ENCODE assay signal across 8 mouse cellular contexts in genomic region chr4:149698197-149698821, GRCm38 (mm10). TPM values are rescaled to one million over a fixed set of nuclear protein-coding genes. Genes with fewer than 3 reads are reported as not detected.
A peak's percentile ranks its signal among the peaks of the same experiment; 100 is the strongest.
DNase-seq lines count a peak whose midpoint lies in the region; ATAC-seq and TF ChIP-seq lines count a peak whose summit lies in the region.

No protein-coding gene starts in this region.

- peaks cover 18% of the 10 kb centered on the region; the same call in 1 of the 2 replicates for H3K27me3 ChIP-seq in hindbrain, embryonic 15.5 days
- peaks cover 9% of the 10 kb centered on the region; the same call in 1 of the 2 replicates for H3K27me3 ChIP-seq in limb, embryonic 14.5 days (ENCODE audit: control insufficient read depth, insufficient read depth, low read length)
- peaks cover 46% of the 10 kb centered on the region for H3K27me3 ChIP-seq in midbrain, embryonic 13.5 days

- peaks cover 10% of the 10 kb centered on the region for H3K4me1 ChIP-seq in hindbrain, embryonic 15.5 days (replicated peaks)
- H3K4me1 ChIP-seq in limb, embryonic 14.5 days (ENCODE audit: control insufficient read depth, insufficient read depth, low read length) = peaks cover 8% of the 10 kb centered on the region
- peaks cover 17% of the 10 kb centered on the region for H3K4me1 ChIP-seq in midbrain, embryonic 13.5 days (replicated peaks)

- peak; percentile 46 for DNase-seq in cerebellum, adult 11-12 months
- DNase-seq in cerebellum, adult 9-10 months = no peak
- DNase-seq in cerebellum, adult 9-11 months = peak; percentile 48
- DNase-seq in gastrocnemius, adult 2 months = peak; percentile 81
- no peak for DNase-seq in limb, embryonic 14.5 days (ENCODE audit: low spot score)
- DNase-seq in spleen, postnatal 10 days (ENCODE audit: low spot score in 2 of 2) = peak; percentile 61 to 72

- 1% methylated on average over 35 of the region's 35 CpGs for WGBS in hindbrain, embryonic 15.5 days
- WGBS in limb, embryonic 14.5 days = 1% methylated on average over 35 of the region's 35 CpGs
- WGBS in midbrain, embryonic 13.5 days = under 1% methylated on average over 35 of the region's 35 CpGs

- H3K36me3 ChIP-seq in hindbrain, embryonic 15.5 days = no peaks in the 10 kb centered on the region
- H3K36me3 ChIP-seq in limb, embryonic 14.5 days (ENCODE audit: control insufficient read depth, insufficient read depth, low read length) = no peaks in the 10 kb centered on the region
- no peaks in the 10 kb centered on the region for H3K36me3 ChIP-seq in midbrain, embryonic 13.5 days

- ATAC-seq in hindbrain, embryonic 15.5 days (ENCODE audit: low FRiP score, low read depth) = peak; percentile 45; the same call in 1 of the 2 replicates
- peak; percentile 53; the same call in 1 of the 2 replicates for ATAC-seq in limb, embryonic 14.5 days (ENCODE audit: low FRiP score, low read depth)
- peak; percentile 79 for ATAC-seq in midbrain, embryonic 13.5 days

- peak overlapping the region; percentile 92 for H3K27ac ChIP-seq in gastrocnemius, adult 2 months
- H3K27ac ChIP-seq in hindbrain, embryonic 15.5 days (replicated peaks) = no peak overlapping the region
- H3K27ac ChIP-seq in limb, embryonic 14.5 days (replicated peaks; ENCODE audit: low read depth, low read length) = no peak overlapping the region
- H3K27ac ChIP-seq in midbrain, embryonic 13.5 days = no peak overlapping the region

- H3K9me3 ChIP-seq in hindbrain, embryonic 15.5 days = no peaks in the 10 kb centered on the region
- no peaks in the 10 kb centered on the region for H3K9me3 ChIP-seq in limb, embryonic 14.5 days (ENCODE audit: control insufficient read depth, low read length)
- H3K9me3 ChIP-seq in midbrain, embryonic 13.5 days = no peaks in the 10 kb centered on the region

- TF ChIP-seq POLR2A in limb, embryonic 14.5 days (IDR thresholded peaks at IDR 0.05; ENCODE audit: borderline replicate concordance, extremely low read depth, insufficient read depth, insufficient read length) = no peak

- peak overlapping the region; percentile 73 for H3K4me3 ChIP-seq in gastrocnemius, adult 2 months
- H3K4me3 ChIP-seq in hindbrain, embryonic 15.5 days = peak overlapping the region; percentile 43
- peak overlapping the region; percentile 42 for H3K4me3 ChIP-seq in limb, embryonic 14.5 days (replicated peaks; ENCODE audit: low read length)
- peak overlapping the region; percentile 45 for H3K4me3 ChIP-seq in midbrain, embryonic 13.5 days (replicated peaks)

- intact Hi-C loops in gastrocnemius, adult 2 months (cut with DNase I) = no loop called here

- peak; percentile 72 for TF ChIP-seq CTCF in gastrocnemius, adult 2 months (IDR thresholded peaks at IDR 0.05)

- H3K9ac ChIP-seq in hindbrain, embryonic 15.5 days = peak overlapping the region; percentile 36
- peak overlapping the region; percentile 52 for H3K9ac ChIP-seq in limb, embryonic 14.5 days (ENCODE audit: low read depth, low read length, severe bottlenecking)
- H3K9ac ChIP-seq in midbrain, embryonic 13.5 days (replicated peaks) = peak overlapping the region; percentile 63

- peak overlapping the region; percentile 82 for H3K4me2 ChIP-seq in hindbrain, embryonic 15.5 days
- H3K4me2 ChIP-seq in limb, embryonic 14.5 days (replicated peaks; ENCODE audit: low read depth, low read length, severe bottlenecking) = peak overlapping the region; percentile 76
- peak overlapping the region; percentile 68 for H3K4me2 ChIP-seq in midbrain, embryonic 13.5 days (replicated peaks)

RNA-seq across cellular contexts. Expression of gene Pik3cd, which starts 4.1 kb away (rescaled TPM):
- 1 to 10 TPM; 8.9 to 9.1 TPM for total RNA-seq in gastrocnemius, adult 2 months (2021)
- polyA plus RNA-seq in hindbrain, embryonic 15.5 days (2015; fragmentation: Nextera tagmentation; extraction: Ambion mirVana) = 15.3 and 16.6 TPM in 2 replicates
- polyA plus RNA-seq in limb, embryonic 14.5 days (2012; rRNA removed) = 5.7 and 6.1 TPM in 2 replicates
- 5.1 and 5.9 TPM in 2 replicates for polyA plus RNA-seq in limb, embryonic 14.5 days (2014; fragmentation: Nextera tagmentation; extraction: Ambion mirVana)
- 13.2 and 13.7 TPM in 2 replicates for polyA plus RNA-seq in midbrain, embryonic 13.5 days (2015; fragmentation: Nextera tagmentation; extraction: Ambion mirVana)

RNA-seq across cellular contexts. Expression of gene Tmem201, which starts 39.5 kb away (rescaled TPM):
- 10 to 100 TPM; 37.2 to 51.0 TPM for total RNA-seq in gastrocnemius, adult 2 months (2021)
- 44.2 and 53.3 TPM in 2 replicates for polyA plus RNA-seq in hindbrain, embryonic 15.5 days (2015; fragmentation: Nextera tagmentation; extraction: Ambion mirVana)
- 59.3 and 80.2 TPM in 2 replicates for polyA plus RNA-seq in limb, embryonic 14.5 days (2012; rRNA removed)
- 20.4 and 22.1 TPM in 2 replicates for polyA plus RNA-seq in limb, embryonic 14.5 days (2014; fragmentation: Nextera tagmentation; extraction: Ambion mirVana)
- 37.7 and 40.6 TPM in 2 replicates for polyA plus RNA-seq in midbrain, embryonic 13.5 days (2015; fragmentation: Nextera tagmentation; extraction: Ambion mirVana)

Comparison
In these comparisons a context has a peak if more than half of its experiments do, and no peak if none do; other contexts are left out.
1. DNase-seq: peak in cerebellum, adult 11-12 months (single experiment), cerebellum, adult 9-11 months (single experiment), gastrocnemius, adult 2 months (single experiment) and spleen, postnatal 10 days (2 of 2); none in cerebellum, adult 9-10 months (single experiment) and limb, embryonic 14.5 days (single experiment).
2. Peak in every context shown above with its lines, with median percentiles within 50 percentile points of each other: H3K4me3 ChIP-seq, ATAC-seq, H3K4me2 ChIP-seq and H3K9ac ChIP-seq.